Mouse (Mus musculus) heart, adult 2 months (tissue): ENCODE measurements around the gene Trp73.

ENCODE experiments used
- CTCF ChIP-seq: fragments of 200-600 bp; IDR thresholded peaks from 2 replicates; pipeline ENCODE4 v1.8.1; 2022; ENCODE audit warnings: antibody characterized with exemption, mild to moderate bottlenecking, moderate library complexity
- POLR2A ChIP-seq: fragments of 200-500 bp; IDR thresholded peaks from 2 replicates; pipeline ENCODE4 v1.6.1; 2011; ENCODE audit warnings: mild to moderate bottlenecking, low read depth, low read length, control low read depth; ENCODE audit not compliant: insufficient read depth

- TF ChIP-seq CTCF (no peak), POLR2A (no peak)
Measured at GRCm38 (mm10) chr4:154086436-154086835, 53.6 kb downstream of the Trp73 start.
